Mouse (Mus musculus) heart, adult 18-20 months (tissue): Measurements from ENCODE around the gene Mier1. TPM values are rescaled to one million over a fixed set of nuclear protein-coding genes. Genes with fewer than 3 reads are reported as not detected.
A peak's percentile ranks its signal among the peaks of the same experiment; 100 is the strongest.
"Not testable (repeated sequence)": the region's sequence is repeated elsewhere in the genome, so short reads cannot be mapped to it uniquely, and the experiment has no call there.

ENCODE experiments used
- DNase-seq, 2 experiments: peaks; one replicate each; pipeline ENCODE4 v3.0.0; 2021 to 2022; ENCODE audit warnings: mixed read lengths in 1 of 2
- total RNA-seq, 2 experiments: library from RNA; stranded (reverse); gene quantifications; 2 replicates each; pipeline ENCODE4 v1.2.3; 2021

Mier1 gene
- total RNA-seq, 2 experiments from 2014 or later: 30.0 to 34.5 TPM

DNA sequence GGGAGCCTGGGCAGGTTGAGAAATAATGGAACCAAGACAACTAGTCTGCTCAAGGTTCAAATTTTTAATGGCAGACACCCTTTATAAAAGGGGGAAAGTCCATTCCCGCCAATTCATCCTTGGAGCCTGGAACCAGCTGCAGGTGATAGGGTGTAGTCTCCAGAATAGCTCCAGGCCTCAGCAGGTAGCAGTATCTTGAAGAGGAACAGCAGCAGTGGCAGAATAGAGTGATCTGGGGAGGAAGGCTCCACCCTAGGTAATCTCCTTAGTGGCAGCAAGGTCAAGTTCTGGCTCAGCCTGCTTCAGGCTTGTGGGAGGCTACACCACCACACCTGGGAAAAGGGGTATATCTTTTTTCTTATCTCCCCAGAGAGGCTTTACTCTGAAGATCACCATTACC lies 52.0 kb downstream of the Mier1 start:
- DNase-seq: not testable (repeated sequence)

DNA sequence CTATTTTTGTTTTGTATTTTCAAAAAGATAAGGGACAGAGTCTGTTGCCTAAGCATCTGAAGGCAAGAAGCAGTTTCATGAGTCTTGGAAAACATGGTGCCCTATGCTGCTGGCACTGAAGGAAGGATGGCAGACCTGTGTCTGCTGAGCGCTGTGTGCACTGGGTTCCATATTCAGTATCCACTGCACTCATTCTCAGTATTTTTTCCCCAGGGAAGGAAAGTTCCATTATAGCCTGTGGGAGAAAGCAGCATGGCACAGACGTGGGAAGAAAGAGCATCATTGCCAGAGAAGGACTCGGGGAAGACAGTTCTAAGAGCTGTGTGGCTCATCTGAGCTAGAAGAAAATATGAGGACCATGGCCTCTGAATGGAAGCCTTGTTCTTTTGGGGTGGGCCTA lies 57.1 kb downstream of the Mier1 start:
- no peak for DNase-seq

DNA sequence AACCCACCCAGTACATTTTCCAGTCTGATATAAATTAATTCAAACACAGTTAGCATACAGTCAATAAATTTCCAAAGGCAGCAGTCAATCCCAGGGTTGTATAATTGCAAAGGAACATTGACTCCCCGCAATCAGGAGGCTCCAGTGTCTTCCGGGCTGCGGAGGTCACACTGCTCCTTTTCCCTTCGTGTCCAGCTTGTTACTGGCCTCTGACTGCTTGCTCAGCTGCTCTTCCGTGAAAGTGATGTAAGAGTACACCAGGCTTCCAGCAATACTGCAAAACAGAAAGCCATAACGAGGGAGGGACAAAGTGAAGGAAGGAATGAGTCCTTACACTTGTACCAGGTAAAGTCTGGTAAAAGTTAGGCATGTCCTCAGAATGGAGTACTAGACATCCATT lies 59.3 kb downstream of the Mier1 start:
- DNase-seq: no peak

DNA sequence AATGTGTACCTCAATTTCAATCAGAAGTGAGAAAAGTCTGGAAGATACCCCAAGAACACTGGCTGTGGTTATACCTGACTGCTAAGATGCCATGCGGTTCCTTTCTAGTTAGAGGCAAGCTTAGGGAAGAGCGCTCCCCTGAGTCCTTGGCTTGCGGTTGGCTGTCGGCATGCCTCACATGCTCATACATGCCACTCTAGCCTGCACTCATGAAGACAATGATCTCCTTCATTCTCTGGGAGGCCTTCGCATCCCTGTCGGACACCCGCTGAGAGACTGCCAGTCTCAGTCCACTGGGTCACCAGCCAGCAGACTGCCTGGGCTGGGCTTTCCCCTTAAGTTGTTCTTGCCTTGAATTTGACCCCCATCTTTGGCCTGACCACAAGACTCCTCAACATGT lies 59.8 kb downstream of the Mier1 start:
- no peak for DNase-seq

DNA sequence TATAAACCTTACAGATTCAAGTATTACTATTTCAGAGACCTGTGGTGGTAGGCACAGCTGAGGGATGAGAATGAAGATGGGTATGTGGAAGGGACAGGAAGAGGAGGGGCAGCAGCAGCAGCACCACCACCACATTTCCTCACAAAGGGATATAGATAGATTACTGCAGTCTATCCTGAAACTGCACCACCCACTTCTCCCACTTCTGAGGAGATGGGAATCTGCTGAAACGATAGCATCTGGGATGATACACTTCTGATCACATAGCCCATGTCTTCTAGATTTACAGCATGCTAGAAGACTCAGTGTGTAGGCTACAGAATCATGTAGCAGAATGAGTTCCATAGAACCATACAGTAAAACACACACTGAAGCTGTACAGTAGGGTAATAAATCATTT lies 63.5 kb downstream of the Mier1 start:
- no peak for DNase-seq

DNA sequence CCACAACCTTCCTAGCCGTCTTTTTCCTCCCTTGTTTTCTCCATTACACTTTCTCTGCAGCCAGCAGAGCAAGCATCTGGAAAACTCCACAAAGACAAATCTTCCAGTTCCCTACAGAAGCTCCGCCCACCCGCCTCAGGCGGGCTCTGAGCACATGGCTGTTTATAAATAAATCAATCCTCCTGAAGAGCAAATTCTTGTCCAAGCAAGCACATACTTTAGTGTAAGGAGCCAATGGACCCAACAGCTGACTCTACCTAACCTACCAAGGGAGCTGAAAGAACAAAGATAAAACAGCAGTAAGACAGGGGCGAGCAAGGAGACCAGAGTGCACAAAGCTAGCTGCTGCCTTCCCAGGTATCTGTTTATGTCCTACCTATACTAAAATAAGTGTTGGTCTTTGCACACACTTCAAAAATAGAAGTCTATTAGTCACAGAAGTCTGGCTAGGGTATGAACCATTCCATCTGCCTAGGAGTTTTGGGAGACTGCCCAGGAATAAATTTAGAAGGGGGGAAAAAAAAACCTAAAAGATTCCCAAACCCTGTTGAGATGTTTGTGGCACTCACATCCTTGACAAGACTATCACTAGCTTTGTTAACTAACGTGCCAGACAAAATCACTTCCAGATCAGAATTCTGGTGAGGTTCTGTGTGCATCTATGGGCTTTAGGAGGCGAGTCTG lies 64.6 kb downstream of the Mier1 start:
- DNase-seq: peak; percentile 72

DNA sequence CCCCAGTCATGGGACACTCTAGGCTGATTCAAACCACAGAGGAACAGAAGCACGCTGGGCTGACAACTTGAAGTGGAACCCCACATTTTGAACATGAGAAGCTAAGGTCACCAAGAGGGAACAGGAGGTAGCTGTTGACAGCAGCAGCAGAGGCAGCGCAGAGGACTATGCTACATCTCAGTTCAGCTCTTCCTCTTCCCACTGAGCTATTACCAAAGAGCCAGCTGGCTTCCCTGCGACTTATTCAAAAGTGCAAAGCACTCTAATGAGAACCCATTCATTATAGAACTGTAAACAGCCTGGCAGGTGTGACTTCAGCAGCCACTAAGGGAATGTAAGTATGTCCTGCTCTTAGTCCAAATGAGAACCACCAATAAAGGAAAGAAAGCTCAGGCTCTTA lies 65.4 kb downstream of the Mier1 start:
- no peak for DNase-seq

DNA sequence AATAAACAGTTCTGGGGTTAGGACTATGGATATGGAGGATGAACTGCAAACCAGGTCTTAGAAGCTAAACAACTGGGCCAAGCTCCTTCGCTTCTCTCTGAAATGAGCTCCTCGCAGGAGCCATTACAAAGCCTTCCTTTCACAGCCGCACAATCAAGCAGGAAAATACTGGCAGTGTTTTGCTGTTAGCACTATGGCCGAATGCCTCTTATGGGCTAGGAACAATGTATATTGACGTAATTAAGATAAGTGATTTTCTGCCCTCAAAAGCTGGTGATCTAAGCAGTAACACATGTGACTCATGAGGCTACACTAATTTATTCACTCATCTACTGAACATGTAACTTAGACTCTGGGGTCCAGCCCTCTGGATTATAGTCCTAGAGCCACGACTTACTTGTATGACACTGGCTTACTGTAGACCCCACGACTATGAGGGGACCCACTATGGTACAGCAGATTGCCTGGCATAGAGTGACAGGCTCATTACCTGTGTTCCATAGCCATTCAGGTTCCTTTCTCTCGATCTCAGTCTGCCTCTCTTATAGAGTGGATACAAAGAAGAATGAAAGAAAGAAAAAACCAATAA lies 66.2 kb downstream of the Mier1 start:
- DNase-seq: no peak

DNA sequence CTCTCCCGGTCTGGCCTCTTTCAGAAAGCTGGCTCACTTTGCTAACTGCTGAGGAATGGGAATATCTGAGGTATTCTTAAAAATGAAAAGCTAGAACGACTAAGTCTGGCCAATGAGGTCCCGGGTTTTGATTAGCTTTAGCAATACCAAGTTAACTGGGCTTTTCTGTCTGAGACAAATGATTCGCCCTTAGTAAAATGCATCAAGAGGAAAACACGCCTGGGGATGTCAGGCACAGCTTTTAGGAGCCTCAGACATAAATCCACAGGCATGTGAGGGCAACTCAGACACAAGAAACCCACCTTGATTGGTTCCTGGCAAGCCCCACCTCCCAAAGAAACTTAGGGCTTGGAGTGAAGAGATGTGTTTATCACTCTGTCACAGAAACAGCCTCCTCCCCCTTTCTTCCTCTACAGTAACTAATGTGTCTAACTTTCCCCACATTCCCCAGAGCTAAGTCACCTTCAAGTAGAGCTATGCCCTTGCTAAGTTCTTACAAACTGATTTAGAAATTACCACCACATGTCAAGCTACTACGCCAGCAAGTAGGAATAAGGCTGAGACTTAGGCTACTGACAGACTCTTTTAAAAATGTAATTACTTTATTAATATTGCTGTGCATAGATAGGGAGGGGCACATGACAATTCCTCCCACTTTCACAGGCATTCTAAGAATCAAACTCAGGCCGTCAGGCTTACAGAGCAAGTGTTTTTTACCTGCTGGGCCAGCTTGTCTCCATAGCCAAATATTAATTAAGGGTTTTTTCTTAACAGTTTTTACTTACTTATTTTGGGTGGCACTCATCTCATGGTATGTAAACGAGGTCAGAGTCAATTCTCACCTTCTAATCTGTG lies 74.8 kb downstream of the Mier1 start:
- DNase-seq: no peak

DNA sequence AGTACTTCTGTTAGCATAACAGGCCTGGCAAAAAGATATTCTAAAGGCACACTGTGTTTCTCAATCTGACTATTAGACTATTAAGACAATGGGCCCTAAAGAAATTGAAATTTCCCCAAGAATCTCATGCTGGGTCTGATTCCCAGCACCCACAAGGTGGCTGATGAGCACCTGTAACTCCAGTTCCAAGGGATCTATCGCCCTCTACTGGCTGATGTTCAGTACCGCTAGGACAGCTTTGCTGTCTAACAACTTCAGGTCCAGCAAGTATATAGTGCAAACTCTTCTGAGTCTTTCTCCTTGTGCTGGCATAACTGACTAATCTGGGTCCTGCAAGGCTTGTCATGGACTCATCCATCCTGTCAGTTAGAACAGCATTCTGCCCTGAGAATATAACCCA lies 78.2 kb downstream of the Mier1 start:
- no peak for DNase-seq

DNA sequence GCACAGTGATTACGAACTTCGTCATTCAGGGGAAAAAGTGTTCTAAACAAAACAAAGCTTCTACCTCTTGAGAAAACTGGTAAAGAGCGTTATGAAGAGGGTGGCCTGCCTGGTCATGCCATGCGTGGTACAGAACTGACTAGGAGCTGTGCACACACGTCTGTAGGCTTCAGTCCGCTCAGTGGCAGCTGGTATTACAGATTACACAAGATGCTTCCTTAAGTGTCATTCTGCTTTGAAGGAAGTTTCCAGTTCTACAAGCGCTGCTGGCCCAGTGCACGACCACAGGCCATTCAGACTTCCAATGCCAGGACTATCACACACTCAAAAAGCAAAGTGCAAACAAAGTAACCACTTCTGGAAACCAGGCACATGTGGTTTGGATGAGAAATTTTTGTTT lies 83.2 kb downstream of the Mier1 start:
- no peak for DNase-seq

DNA sequence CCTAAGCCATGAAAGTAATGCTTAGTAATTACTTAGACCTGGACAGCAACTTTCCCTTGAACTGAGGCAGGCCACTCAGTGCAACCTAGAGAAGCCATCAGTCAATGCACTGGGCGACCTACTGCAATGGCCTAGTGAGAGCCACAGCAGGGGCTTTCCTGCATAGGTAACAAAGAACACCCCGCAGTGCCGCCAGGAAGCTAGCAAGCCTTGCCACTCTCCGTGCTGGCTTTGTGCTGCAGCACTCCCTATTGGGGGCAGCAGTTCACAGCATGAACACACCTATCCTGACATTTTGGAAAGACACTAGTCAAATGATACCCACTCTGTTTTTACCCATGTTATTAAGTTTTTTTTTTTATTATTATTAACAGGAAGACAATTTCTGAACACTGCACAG lies 84.9 kb downstream of the Mier1 start:
- DNase-seq: no peak

DNA sequence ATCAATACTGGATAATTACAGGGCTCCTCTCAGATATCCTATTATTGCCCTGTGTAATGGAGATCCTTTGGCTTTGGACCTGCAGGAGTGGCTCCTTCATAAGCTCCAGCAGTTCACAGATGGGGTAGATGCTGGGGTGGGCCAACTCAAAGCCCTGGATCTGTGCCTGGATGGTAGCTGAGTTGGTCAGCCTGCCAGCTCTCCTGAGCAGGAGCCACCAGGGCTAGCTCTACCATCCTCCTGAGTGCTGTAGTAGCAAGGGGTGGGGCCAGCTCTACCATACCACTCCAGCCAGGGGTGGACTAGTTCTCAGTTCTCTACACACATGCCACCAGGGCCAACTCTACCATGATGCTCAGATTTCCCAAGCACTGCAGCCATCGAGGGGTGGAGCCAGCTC lies 85.9 kb downstream of the Mier1 start:
- DNase-seq: no peak

DNA sequence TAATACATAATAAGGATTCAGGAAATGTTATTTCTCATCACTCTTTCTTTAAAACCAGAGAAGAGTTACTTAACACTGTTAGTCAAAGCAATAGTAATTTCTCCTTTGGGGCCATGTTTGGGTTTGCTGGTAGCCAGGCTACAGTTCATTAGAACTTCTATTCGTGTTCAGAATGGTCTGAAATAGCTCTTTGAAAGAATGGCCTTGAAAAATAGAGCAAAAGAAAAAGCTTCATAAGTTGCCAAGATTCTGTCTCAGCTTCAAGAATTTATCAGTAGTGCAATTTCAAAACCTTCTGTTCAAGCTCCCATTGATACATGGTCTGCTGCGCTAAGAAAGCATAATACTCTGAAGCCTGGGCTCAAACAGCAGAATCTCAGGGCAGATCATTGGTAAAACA lies 89.5 kb downstream of the Mier1 start:
- DNase-seq: no peak

DNA sequence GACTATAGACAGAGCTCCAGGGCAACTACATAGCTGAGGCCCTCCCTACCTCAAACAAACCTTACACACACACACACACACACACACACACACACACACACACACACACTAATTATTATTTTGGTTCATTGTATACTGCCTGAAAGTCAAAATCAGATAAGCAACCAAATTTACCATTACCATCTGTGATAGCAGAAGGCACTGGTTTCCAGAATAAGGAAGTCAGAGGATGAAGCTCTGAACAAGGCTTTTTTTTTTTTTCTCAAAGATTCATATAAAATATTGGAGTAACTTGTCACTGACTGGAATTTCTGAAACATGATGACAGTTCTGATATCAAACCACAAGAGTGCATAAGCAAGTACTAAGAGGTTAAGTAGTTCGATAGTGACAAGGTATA lies 94.4 kb downstream of the Mier1 start:
- DNase-seq: no peak

DNA sequence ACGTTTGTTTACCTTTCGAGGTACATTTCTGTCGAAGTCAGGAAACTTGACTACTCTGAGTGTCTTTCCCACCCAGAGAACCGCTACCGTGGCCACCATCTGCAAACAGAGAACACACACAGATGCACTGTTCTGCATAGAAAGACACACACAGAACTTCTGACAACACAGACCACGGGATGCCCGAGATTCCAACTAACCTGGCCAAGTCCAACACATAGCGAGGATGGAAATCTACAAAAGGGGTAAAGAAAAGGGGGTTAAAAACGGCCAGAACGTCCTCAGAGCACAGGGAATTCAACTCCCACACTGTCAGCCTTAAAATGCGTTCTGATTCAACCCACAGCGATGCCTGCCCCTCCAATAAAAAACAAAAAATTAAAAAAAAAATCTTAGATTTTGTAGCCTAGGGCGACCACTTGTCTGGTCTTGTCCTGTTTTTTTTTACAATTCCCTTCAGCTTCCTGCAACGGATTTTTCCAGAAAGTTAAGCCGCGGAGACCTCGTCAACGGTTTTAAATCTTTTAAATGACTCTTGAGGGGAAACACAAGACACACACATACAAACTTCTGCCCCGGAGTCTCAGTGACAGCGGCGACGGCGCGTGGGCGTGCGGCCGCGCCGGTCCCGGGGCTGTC lies 99.8 kb downstream of the Mier1 start:
- peak in 1 of 2 experiments; percentile 33 for DNase-seq

DNA sequence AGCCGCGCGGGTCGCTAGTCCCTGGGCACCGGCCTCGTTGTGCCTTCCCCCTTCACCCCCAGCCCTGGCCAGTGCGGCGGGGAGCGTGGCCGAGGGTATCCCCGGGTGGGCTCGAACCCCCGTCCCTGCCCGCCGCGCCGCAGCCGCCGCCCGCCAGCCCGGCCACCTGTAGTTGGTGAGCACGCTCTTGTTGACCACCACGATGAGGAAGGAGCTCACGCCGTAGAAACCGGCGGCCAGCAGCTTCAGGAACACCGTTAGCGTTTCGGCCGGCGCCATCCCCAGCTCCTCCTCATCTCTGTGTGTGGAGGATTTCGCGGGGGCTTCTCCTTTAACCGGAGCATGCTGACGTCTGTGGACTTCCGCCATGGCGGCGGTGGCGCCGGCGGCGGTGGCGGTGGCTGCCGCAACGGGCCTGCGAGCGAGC lies 100.3 kb downstream of the Mier1 start:
- DNase-seq: peak; percentile 80 to 86

Other genes with a start within 250 kb of the Mier1 start
- not detected for gene Tctex1d1, start 135.8 kb upstream of the Mier1 start, total RNA-seq
- not detected for gene Insl5, start 87.5 kb upstream of the Mier1 start, total RNA-seq
- gene Wdr78, start 165 bp downstream of the Mier1 start, total RNA-seq: under 1 TPM; 0.52 to 0.93 TPM
- gene Slc35d1, start 100.8 kb downstream of the Mier1 start, total RNA-seq: 1 to 10 TPM; 5.8 to 8.6 TPM
- not detected for gene 4921539E11Rik, start 176.5 kb downstream of the Mier1 start, total RNA-seq
- 10 to 100 TPM; 32.1 to 36.0 TPM for gene Oma1, start 199.4 kb downstream of the Mier1 start, total RNA-seq